Mouse (Mus musculus) activated CD4-positive, CD25-positive, alpha-beta regulatory T cell, adult 4 months (primary cell): ENCODE data around the gene Limch1. TPM values are rescaled to one million over a fixed set of nuclear protein-coding genes. Genes with fewer than 3 reads are reported as not detected.

Experiments used
- ATAC-seq: one replicate; pipeline ENCODE4 v1.8.0; 2017
- polyA plus RNA-seq, 2 experiments: library from polyadenylated mRNA; unstranded; fragments of 100-300 nt; shearing (Covaris generic); gene quantifications; one replicate each; pipeline ENCODE4 v1.2.1; 2017

Gene Limch1
- polyA plus RNA-seq, 2 experiments from 2014 or later = 0.16 TPM; not detected in 1

DNA sequence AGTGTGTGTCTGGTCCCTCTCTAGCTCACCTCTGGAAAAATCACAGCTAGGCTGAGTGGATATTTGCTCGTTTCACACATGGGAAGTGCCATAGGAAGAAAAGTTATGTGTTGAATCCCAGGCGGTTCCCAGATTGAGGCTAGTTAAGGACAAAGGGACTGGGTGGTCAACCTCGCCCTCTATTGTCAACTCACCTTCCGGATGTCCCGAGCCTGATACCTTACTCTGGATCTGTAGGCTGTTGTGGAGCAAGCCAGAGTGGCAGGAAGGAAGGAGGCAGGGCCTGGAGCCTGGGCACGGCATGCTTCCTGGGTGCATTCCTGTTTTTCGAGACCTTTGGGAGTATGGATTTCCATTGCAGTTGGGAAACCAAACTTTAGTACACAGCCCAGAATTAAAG lies 243.9 kb downstream of the Limch1 start:
- ATAC-seq = no peak

DNA sequence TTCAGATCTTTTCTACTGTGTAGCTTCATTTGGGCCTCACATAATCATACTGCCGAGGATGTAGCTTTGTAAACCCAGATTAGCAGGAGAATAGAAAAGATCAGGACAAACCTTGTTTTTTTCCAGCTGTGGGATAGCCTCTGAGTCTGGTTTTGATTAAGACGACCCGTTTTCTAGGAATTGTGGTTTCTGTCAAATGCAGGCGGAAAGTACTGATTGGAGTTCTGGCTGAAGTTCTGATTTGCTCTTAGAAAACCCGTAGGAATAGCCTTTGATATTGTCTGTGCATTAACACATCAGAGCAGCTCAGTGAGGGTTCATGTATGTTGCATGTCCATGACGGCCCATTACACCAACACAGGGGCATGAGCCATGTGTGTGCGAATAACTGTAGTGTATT lies 246.8 kb downstream of the Limch1 start:
- ATAC-seq = no peak

DNA sequence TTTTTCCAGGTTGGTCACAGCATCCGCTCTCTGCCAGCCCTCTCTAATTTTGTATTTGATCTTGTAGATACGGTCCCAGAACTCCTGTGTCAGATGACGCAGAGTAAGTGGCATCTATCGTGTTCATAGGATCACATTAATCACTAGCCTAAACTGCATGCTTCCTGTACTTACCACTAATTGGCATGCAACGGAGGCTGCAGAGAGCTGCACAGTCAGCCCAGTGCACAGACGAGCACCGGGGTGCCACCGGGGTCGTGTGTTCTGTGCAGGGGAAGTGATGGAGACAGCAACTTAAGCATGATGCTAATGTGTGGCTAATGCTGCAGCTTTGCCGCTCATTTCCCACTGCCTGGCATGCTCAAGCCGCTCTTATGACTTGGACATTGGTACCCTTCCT lies 247.4 kb downstream of the Limch1 start:
- no peak for ATAC-seq

DNA sequence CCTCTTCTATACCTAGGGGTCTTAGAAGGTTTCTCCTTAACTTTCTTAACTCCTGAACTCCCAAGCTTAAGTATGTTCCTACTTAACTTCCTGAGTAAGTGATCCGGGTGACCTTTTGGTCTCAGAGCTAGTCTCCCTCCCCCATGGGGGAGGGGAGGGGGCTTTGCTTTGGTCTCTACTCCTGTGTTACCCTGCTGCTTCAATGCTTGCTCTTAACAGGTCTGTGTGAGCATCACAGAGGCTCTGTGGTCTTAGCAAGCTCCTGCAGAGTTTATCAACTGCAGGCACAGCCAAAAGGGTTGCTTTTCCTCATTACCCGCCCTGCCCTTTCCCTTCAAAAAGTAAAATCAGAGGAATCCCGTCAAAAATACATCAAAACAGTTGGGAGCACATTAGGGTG lies 250.5 kb downstream of the Limch1 start:
- no peak for ATAC-seq

DNA sequence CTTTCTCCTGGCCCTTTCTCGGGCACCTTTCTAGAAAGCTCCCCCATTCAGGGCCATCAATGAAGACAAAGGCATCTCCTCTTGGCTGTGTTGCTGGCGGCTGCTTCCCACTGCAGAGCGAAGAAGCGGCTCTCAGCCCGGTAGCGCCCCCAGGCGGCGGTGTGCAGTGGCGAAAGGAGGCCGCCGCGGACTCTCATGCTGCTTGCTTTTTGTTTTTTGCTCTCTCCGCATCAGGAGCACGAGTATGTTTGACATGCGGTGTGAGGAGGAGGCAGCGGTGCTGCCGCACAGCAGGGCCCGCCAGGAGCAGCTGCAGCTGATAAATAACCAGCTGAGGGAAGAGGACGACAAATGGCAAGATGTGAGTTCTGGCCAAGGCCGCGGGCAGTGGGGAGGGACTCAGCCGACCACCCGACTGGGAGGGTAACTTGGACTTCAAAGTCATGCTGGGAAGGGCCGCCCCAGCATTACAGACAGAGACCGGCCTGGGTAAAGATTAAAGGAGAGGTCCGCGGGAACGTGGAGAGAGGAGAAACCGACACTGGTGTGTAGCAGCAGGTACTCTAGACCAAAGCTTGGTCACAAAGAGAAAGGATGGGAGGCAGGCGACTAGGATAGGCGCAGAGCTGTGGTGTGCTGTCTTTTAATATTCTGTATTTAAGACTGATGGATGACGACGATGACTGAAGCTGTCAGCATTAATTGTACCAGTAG lies 251.4 kb downstream of the Limch1 start:
- ATAC-seq = no peak

DNA sequence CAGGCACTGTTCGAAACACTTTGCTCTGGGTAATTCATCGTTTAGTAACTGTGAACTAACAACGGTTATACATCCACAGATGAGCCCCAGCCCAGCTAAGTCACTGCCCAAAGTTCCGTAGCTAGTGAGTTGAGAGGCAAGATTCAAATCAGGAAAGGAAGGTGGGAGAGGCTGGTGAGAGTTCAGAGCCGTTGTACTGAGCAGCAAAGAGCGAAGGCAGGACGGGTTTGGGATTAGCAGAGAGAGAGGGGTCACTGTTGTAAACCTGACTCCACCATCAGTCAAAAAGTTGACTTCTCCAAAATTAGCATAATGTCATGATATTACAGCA lies 251.9 kb downstream of the Limch1 start:
- no peak for ATAC-seq

DNA sequence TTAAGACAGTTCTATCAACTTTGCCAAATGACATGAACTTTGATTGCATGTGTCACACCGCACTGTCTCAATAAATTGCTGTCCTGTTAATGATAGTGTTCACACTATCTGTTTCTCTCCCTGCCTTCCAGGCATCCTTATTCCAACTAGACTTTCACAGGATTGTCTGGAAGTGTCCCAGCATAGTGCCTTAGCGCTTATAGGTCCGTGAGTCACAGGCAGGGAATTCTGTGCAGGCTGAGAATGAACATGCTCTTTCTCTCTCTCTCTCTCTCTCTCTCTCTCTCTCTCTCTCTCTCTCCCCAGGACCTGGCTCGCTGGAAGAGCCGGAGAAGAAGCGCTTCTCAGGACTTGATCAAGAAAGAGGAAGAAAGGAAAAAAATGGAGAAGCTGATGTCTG lies 252.7 kb downstream of the Limch1 start:
- ATAC-seq = no peak

DNA sequence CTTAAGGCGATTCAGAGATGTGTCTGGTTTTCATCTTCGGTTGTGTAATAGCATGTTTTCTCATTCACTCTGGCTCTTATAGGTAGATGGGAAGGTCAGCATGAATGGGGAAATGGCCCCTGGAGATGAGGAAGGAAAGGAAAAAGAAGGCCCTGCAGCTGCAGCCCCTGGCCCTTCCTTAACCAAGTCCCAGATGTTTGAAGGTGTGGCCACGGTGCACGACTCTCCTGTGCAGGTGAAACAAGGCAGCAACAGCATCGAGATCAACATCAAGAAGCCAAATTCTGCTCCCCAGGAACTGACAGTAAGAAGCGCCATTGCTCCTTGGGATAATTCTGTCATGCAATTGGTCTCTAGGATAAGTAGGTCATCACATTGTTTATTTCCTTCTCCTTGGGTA lies 256.7 kb downstream of the Limch1 start:
- ATAC-seq = no peak

DNA sequence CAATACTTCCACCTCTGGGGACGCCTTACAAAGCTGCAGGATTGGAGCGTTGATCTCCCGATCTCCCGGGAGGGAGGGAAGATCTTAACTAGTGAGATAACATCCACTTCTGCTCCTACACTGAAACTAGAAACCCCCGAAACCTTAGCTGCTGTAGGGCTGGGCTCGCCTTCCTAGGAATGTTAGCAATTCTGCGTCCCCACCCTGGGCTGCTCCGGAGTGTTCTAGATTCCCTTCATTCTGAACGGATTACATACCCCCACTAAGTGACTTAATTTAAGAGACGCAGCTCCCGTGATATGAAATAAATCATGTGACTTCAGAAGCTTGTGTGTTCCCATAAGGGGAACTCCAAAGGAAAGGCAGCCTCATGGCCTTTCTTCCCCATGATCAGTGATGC lies 259.0 kb downstream of the Limch1 start:
- ATAC-seq = no peak

DNA sequence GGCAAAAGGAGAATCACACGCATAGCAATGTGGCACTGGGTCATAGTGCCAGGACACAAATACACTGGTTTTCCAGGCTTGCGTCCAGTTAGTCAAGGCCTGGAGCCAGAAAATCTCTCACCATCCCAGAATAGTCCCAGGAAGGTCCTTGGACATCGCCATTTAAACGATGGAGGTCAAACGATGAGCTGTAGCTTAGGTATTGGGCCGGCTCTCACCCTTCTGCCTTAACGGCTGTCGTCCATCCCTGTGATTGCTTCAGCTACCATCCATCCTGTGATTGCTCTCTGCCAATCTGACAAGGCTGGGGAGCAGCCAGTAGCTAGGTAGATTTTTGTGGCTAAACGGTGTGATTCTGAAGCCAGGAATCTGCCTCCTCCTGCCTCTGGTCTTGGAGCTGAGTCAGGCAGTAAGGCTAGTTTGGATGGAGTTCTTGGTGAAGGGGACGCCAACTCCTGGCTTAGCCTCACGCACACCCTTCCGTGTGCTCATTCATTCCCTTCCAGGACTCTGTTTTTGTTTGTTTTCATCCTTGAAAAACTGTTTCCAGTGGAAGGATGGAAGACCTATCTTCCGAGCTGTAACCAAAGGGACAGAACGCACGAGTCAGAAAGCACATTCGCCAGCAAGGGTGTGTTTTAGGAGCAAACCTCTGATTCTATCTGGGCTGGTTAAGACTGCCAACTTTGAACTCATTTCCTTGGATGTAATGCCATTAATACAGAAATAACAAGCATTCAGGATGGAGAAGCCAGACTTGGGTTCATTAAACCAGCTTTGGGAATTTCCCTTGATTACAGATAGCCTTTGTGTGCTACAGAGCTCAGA lies 265.6 kb downstream of the Limch1 start:
- no peak for ATAC-seq

DNA sequence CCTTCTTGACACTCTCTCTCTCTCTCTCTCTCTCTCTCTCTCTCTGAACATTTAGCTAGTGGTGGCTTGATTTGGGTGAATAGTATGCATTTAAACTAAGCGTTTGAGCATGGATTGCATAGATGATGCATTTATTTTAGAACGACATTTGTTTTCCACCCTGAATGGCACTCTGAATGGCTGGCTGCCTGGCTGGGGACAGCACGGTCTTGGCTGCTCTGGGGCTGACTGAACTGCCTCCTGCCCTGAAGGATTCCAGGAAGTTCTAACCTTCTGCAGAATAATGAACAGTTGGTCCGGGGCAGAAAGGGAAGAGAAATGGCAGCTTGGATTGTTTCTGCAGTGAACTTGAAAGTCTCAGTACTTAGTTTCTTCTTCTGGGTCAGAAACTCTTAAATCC lies 266.4 kb downstream of the Limch1 start:
- no peak for ATAC-seq

DNA sequence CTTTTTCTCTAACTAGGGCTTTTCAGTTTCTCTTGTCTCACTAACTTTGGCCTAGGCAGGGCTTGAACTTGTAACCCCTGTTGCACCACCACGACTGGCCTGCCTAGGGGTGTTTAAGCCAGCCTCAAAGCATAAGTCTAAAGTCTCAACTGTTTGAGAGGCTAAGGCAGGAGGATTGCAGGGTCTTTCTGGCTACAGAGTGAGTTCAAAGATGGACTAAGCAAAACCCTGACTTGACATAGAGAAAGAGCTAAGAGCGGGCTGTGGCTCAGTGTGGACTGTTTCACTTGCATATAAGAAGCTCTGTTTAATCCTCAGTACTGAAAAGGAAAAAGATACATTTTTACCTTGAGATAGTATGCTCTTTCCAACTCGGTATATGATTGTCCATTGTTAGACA lies 268.3 kb downstream of the Limch1 start:
- ATAC-seq = no peak

DNA sequence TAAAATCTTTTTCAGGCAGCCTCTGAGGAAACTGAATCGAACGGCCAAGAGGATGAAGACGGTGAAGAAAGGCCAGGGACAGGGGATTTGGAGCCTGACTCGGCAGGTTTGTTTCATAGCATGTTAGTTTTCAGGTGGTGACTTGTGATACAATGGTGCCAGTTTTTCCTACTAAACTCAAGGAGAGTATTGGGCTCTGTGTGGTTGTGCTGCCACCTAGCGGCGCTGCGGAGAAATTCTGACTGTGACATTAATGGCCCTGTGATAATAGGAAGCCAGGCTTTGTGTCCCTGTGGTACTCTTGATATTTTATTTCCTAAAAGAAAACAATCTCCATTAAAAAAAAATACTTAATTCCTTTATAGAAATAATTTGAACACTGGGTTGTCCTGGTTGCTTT lies 270.8 kb downstream of the Limch1 start:
- no peak for ATAC-seq

DNA sequence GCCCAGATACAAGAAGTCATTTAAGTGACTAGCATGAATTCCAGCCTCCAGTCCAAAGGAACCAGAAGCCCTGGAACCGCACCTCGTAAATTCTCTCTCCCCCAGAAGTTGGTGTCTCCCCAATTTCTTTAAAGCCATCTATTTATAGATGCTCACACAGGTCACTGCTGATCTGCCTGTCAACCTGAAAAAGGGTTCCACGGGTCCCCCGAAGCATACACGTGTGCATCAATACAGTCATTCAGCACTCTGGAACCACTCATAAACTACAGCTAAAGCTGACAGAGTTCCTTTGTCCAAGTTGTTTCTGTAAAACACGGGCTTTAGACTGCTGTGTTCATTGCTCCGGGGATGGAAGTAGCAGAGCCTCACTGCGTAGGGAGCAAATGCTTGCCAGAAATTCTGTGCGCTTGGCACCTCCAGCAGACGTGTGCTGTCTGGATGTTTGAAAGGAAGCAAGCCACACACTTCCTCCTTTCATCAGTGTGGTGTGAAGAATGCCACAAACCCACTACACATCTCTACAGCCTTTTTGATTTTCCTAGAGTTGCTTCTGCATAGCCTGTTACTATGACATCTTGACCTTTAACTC lies 278.9 kb downstream of the Limch1 start:
- ATAC-seq = no peak

DNA sequence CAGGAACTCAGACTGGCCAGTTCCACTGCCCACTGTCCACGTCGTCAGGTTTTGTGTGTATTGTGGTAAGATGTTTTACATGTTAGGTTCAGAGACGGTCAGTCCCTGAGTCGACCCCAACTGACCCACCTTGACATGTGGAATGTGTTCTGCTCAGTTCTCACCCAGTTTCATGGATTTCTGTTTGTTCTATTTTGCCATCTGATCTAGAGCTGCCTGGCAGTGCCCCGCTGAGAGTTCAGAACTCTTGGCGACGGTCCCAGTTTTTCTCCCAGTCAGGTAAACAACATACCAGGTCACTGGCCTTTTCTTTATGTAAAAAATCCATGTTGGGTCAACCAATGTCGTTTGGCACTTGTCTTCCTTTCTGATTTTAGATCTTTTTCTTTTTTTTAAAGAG lies 279.5 kb downstream of the Limch1 start:
- ATAC-seq = no peak

DNA sequence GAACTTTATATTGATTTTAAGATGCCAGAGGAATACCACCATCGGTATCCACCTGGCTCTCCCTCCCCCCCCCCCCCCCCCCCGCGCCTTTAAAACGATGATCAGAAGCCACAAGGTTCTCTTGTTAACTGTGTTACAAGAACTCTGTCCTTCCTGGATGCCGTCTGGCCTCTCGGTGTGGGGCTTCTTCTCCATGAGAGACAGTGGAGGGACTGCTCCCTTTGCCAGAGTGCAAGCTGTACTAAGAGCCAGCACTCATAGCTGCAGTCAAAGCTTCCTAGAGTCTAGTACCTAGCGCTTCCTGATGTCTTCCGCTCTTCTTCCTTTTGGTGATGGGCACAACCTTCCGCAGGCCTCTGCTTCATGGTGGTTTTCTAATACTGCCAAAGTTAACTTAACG lies 280.0 kb downstream of the Limch1 start:
- no peak for ATAC-seq

DNA sequence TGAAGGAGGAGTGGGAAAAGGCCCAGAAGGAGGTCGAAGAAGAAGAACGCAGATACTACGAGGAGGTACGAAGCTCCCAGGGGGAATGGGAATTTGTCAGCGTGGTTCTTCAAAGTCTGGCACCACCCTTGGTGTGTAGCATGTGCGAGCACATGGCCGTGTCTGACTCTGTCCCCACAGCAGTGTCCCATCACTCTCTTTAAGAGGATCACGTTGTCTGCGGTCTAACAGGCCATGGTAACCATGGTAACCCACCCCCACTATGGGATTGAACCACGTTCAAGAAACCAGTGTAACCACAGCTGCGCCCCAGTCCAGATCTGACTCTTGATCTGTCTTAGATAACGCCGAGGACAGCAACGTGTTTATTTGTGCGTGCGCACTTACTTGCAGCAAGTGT lies 283.2 kb downstream of the Limch1 start:
- ATAC-seq = no peak

DNA sequence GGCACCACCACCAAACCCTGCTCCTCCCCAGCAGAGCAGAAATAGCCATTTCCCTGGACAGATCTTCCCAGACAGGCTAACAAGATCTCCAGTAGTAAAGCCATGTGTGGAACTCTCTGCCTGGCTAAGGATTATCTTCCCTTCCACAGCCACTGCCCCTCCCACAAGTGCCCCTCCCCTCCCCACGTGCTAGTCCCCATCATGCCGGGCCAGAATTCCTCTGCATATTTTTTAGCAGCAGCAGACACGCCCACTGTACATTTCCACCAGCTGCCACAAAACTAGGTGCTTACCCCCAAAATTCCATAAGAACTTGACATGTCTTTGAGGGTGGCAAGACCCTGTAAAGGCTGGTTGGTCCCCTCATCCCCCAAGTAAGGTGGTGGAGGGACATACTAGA lies 284.3 kb downstream of the Limch1 start:
- ATAC-seq = no peak

DNA sequence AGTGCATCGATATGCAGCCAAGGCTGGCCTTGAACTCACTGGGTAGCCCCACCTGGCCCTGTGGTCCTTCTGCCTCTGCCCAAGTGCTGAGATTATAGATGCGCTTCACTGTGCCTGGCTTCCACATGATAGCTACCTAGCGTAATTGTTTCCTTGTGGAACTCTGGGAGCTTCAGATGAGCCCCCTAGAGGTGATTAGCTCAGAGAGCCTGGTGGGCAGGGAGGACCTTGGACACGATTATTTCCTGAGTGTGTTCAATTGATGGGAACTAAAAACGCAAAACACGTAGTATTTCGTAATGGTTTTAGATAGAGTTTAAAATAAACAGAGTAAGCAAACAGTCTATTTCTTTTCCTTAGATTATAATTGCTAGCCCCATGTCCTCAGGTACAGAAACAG lies 287.0 kb downstream of the Limch1 start:
- no peak for ATAC-seq

DNA sequence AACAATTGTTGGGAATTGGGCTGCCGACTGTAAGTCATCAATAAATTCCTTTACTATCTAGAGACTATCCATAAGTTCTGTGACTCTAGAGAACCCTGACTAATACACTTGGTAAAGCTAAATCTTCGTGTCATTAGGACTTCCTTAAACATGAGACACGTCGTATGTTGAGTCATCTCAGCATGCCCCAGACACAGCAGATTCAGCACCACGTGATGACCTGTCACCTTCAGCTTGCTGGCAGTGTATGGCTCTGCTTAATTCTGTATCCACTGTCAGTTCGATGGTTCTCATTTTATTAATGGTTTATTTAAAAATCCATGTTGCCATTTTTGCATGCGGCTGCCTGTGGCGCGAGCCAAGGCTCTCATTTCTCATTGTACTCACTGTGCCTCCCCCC lies 298.3 kb downstream of the Limch1 start:
- no peak for ATAC-seq

DNA sequence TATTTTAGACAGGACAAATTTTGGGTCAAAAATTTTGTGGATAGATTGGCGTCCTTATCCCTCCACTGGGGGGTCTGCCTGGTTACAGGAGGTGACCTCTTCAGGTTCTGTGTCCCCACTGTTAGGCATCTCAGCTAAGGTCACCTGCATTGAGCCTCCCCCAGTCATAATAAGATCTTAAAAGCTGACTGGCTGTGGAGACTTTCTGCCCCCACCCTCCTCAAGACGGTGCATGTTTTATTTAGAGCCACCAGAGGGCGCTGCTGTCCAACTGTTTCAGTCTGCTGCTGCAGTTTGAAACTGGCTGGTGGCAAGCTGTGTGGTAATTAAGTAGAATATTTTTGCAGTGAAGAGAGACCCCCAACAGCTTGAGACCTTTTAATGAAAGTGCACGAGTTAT lies 302.4 kb downstream of the Limch1 start:
- peak; percentile 36 for ATAC-seq

DNA sequence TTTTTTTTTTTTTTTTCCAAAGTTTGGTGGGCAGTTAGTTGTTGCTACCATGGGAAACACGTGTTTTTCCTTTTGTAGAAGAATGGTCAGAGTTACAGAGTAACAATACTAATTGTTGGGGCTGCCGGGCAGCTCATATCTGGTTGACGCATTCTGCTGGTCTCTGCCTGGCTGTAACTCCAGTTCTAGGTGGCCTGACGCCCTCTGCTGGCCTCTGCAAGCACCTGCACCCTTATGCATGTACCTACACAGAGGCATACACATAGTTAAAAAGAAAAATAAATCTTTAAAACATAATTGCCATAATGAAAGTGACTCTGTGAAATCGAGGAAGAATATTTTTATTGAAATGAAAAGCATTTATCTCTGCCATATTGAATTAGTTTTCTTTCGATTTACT lies 312.2 kb downstream of the Limch1 start:
- no peak for ATAC-seq

DNA sequence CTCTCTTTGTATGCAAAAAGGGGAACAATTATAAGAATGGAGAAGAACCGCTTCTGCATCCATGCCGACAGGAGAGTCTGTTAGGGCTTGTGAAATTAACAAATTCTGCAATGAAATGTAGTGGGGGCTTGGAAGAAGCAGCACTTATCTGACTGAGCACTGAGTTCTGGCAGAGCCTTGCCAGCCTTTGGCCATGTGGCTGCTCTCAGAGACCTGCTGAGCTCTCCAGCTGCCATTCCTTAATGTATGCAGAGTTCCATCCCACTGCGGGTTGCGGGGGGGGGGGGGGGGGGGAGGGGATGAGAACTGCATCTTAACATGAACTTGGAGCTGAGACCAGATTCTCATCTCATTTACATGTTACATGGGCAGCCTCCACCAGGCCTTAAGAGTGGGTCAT lies 314.9 kb downstream of the Limch1 start:
- ATAC-seq = no peak

DNA sequence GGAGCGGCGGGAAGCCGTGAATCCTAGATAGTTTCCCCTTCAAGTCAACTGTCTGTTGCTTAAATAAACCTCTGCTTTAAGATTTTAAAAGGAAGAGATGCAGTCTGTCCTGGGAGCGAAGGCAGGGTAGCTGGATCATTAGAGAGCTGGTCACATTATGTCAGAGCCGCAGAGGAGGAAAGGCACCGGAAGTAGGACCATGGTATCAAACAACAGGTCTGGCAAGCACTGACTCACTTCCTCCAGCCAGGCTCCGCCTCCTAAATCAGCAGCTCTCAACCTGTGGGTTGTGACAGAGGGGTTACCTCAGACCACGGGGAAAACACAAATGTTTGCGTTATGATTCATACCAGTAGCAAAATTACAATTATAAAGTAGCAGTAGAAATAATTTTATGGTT lies 318.0 kb downstream of the Limch1 start:
- ATAC-seq = no peak
